Mouse (Mus musculus): ENCODE data around the gene Pigb. TPM values are rescaled to one million over a fixed set of nuclear protein-coding genes. Genes with fewer than 3 reads are reported as not detected.

Pigb gene
- polyA plus RNA-seq, 1 experiment from 2014 or later, result 10.3 TPM

Small RNA genes within 50 kb of the gene (microRNA-seq; reads per million reads assigned to microRNA genes)
- not detected for gene Gm27353

Other genes with a start within 250 kb of the Pigb start
- 0.63 and 0.77 TPM in 2 replicates for gene Prtg, start 233.5 kb downstream of the Pigb start, polyA plus RNA-seq (2015; fragmentation: Nextera tagmentation; extraction: Ambion mirVana)
- 11.3 and 12.0 TPM in 2 replicates for gene Pygo1, start 114.7 kb downstream of the Pigb start, polyA plus RNA-seq (2015; fragmentation: Nextera tagmentation; extraction: Ambion mirVana)
- 1.8 and 2.1 TPM in 2 replicates for gene Dyx1c1, start 81.6 kb downstream of the Pigb start, polyA plus RNA-seq (2015; fragmentation: Nextera tagmentation; extraction: Ambion mirVana)
- not detected in 2 replicates for gene Gm44503, start 81.5 kb downstream of the Pigb start, polyA plus RNA-seq (2015; fragmentation: Nextera tagmentation; extraction: Ambion mirVana)
- 26.2 and 28.8 TPM in 2 replicates for gene Ccpg1os, start 55.0 kb downstream of the Pigb start, polyA plus RNA-seq (2015; fragmentation: Nextera tagmentation; extraction: Ambion mirVana)
- gene Ccpg1, start 54.9 kb downstream of the Pigb start, polyA plus RNA-seq (2015; fragmentation: Nextera tagmentation; extraction: Ambion mirVana), result 43.2 and 45.2 TPM in 2 replicates
- 0.94 and 1.5 TPM in 2 replicates for gene Rab27a, start 4.5 kb upstream of the Pigb start, polyA plus RNA-seq (2015; fragmentation: Nextera tagmentation; extraction: Ambion mirVana)
- gene Khdc3, start 61.5 kb upstream of the Pigb start, polyA plus RNA-seq (2015; fragmentation: Nextera tagmentation; extraction: Ambion mirVana), result 0.12 TPM in 1 of 2 replicates, not detected in the other
- gene Gm20509, start 62.1 kb upstream of the Pigb start, polyA plus RNA-seq (2015; fragmentation: Nextera tagmentation; extraction: Ambion mirVana), result not detected in 2 replicates
- gene Rsl24d1, start 73.0 kb upstream of the Pigb start, polyA plus RNA-seq (2015; fragmentation: Nextera tagmentation; extraction: Ambion mirVana), result 120 and 123 TPM in 2 replicates